Mouse (Mus musculus) v-Abl transformed pro-B cells (cell line): Measurements from ENCODE around the gene Cdh6.

ENCODE experiments used
- in situ Hi-C, 2 experiments: fragments of 400-800 bp; cut with MboI; formaldehyde crosslinking; loops; one replicate each; pipeline ENCODE4 v1.15.1; 2025; ENCODE audit not compliant: unreplicated experiment in 2 of 2

Gene Cdh6

GRCm38 (mm10) chr15:13165094-13165885, 8.2 kb downstream of the Cdh6 start:
- in situ Hi-C loops, result no loop called here

DNA sequence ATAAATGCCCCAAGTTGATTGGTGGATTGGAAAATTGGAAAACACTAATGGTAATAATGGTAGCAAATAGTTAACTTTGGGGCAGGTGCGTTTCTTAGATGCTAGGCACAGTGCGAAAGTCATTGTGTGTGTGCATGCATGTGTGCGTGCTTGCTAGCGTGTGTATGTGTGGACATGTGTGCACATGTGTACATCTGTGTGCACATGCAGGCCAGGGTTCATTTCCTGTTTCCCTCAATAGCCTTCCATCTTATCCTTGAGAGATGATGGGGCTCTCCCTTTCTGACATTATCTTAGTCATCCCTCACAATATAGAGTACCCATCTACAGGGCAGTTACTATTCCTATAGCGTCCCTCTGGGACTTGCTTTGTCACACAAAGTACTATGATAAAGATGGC, 17.7 kb downstream of the Cdh6 start:
- in situ Hi-C loops, result no loop called here

DNA sequence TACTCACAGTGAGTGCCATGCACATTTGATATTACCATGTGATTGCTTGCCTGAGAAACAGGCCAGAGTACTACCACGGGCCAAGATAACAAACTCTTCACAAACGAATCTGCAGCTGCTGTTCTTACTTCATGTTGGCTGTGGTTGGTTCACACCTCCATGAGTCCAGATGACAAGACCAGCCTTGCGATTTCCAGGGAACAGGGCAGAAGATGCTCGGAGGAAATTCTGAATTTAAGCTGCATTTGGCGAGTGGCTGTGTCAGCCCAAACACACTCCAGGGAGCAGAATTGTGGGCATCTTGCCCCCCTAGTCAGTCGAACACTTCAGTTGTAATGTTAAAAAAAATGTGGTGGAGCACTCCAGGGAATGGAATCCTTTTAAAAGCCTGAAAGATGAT, 18.1 kb downstream of the Cdh6 start:
- in situ Hi-C loops, result no loop called here

- in situ Hi-C loops, result loop anchor here (25.0 kb wide), 1 partner anchor 720 kb away; no protein-coding TSS in a partner anchor
These were observed 31.5 kb downstream of the Cdh6 start for GRCm38 (mm10) chr15:13141983-13142382.

GRCm38 (mm10) chr15:13139662-13140061, 33.8 kb downstream of the Cdh6 start:
- in situ Hi-C loops, result loop anchor here (25.0 kb wide), 1 partner anchor 723 kb away; no protein-coding TSS in a partner anchor

GRCm38 (mm10) chr15:13137166-13137565, 36.3 kb downstream of the Cdh6 start:
- in situ Hi-C loops, result loop anchor here (25.0 kb wide), 1 partner anchor 725 kb away; no protein-coding TSS in a partner anchor

DNA sequence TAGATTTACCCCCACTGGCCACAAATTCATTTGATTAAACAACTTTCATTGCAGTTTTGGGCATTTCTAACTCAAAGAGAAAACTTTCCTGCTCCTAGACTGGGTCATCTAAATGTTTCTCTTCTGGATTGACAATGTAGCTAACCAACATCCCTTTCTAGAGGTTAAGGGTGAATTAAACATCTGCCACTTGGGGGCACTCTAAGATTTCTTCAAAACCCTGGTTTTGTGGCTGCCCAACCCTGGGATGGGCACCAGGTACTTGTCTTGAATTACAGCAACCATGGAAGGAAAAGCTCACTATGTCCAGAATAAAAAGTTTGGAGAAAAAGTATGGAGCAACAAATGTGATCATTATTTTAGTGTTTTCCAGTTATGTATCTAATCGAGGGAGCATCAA, 39.4 kb downstream of the Cdh6 start:
- in situ Hi-C loops, result loop anchor here (25.0 kb wide), 1 partner anchor 728 kb away; no protein-coding TSS in a partner anchor

GRCm38 (mm10) chr15:13133370-13133769, 40.1 kb downstream of the Cdh6 start:
- in situ Hi-C loops, result loop anchor here (25.0 kb wide), 1 partner anchor 729 kb away; no protein-coding TSS in a partner anchor

GRCm38 (mm10) chr15:13132493-13132892, 41.0 kb downstream of the Cdh6 start:
- in situ Hi-C loops, result loop anchor here (25.0 kb wide), 1 partner anchor 730 kb away; no protein-coding TSS in a partner anchor

DNA sequence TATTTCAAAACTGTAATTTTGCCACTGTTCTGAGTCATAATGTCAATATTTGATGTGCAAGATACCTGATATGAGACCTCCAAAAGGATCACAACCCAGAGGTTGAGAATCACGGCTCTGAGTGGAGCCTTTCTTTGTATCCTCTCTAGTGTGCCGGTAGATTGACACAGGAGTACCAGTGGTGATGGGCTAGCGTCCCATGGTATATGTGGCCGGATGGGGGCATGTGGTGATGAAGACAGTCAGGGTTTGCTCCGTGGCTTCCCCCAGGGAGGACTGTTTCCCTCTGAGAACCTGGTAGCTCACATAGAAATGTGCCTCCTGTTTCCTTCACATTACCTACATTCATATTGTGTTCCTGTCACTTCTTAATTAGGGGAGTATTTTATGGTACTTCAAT, 43.2 kb downstream of the Cdh6 start:
- in situ Hi-C loops, result loop anchor here (25.0 kb wide), 1 partner anchor 732 kb away; no protein-coding TSS in a partner anchor

GRCm38 (mm10) chr15:13100341-13100740, 73.1 kb downstream of the Cdh6 start:
- in situ Hi-C loops, result no loop called here

DNA sequence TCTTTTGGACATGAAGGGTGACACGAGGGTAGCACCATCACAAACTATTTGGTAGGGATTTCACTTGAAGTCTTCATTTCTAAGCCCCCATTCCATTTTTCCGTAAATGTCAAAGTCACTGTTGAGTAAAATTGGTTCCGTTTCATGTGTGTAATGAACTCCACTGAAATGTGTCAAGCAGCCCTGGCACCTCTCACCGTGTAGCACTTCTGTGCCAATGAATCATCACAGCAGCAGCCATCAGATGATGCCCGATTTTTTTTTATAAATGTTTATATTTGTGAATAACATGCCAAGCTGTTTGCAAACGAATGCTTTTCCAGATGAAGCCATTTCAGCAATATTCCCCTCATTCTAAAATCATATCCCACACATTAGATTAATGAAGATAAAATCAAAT, 75.6 kb downstream of the Cdh6 start:
- in situ Hi-C loops, result no loop called here

- in situ Hi-C loops, result no loop called here
These were observed 78.1 kb downstream of the Cdh6 start for GRCm38 (mm10) chr15:13095406-13095805.

- in situ Hi-C loops, result no loop called here
These were observed 78.6 kb downstream of the Cdh6 start for GRCm38 (mm10) chr15:13094881-13095256.

GRCm38 (mm10) chr15:13093954-13094880, 79.3 kb downstream of the Cdh6 start:
- in situ Hi-C loops, result no loop called here

GRCm38 (mm10) chr15:13092064-13092463, 81.4 kb downstream of the Cdh6 start:
- in situ Hi-C loops, result no loop called here

- in situ Hi-C loops, result no loop called here
These were observed 84.9 kb downstream of the Cdh6 start for GRCm38 (mm10) chr15:13088504-13089058.

DNA sequence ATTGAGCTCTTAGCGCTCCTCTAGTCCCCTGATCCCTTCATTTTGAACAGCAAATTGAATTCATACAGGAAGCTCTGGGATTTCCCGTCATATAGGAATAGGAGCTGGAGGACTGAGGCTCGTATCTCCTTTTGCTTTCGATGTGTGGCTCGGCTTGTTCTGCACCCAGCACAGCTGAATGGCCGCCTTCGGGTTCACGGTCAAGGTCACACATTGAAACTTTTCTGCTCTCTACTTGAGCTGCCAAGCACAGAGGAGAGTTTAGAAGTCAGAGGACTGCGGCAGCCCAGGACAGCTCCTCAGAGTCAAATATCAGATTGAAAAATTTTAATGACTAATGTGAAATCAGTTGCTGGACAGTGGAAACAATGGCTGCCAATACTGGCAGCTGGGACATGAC, 88.7 kb downstream of the Cdh6 start:
- in situ Hi-C loops, result no loop called here

DNA sequence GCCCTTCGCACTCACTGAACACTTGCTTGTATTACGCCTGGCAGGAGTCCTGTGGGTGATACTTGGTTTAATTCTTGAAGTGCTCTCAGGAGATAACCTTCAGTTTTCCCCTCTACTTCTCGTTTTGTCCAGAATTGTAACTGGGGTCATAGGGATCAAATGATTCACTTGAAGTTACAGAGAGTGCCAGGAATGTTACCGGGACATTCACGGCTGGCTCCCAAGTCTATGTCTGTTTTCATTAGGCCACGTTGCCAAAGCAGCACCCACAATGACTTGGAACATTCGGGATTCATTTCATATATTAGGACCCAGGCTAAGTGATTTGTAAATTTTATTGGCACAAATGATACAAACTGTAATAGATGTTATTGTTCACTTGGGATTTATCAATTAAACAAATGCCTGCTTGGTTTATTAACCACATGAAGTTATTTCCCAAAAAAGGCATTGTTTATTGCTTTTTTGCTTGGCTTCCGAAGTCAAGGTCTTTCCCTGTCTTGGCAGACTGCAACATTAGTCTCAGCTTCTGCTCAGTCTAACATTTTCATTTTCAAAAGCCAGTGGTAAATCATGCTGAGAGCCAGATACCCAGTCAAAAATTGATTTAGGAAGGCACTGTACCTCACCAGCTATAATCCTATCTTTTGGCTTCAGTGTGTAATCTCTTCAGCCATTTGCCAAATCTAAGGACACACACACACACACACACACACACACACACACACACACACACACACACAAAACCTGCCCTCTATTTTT, 96.4 kb downstream of the Cdh6 start:
- in situ Hi-C loops, result no loop called here

DNA sequence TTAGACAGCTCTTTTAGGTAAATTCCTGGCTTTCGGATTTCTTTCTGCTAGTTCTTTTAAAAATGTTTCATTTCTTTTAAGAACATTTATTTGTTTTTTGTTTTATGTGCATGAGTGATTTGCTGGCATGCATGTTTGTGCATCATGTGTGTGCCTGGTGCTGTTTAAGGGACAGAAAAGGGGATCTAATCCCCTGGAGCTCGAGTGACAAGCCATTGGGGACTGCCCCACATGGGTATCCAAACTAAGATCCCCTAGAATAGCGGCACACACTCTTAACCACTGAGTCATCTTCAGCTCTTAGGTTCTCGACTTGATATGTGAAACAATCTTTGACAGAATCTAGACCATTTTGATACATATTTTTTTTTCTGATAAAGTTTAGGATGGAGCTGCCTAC, 99.4 kb downstream of the Cdh6 start:
- in situ Hi-C loops, result no loop called here
